Mouse (Mus musculus) spleen, adult 18-20 months (tissue): ENCODE data around the gene Clcn7.

Experiments used
- DNase-seq, 2 experiments: peaks; one replicate each; pipeline ENCODE4 v3.0.0; 2022; ENCODE audit warnings: mixed read lengths in 2 of 2

The Clcn7 gene

GRCm38 (mm10) chr17:25127681-25128080 is 5.5 kb upstream of the Clcn7 start:
- DNase-seq: no peak

- DNase-seq: no peak
Measured at GRCm38 (mm10) chr17:25130060-25130459, 3.1 kb upstream of the Clcn7 start.

- DNase-seq: no peak
Measured at GRCm38 (mm10) chr17:25135622-25136021, 2.4 kb downstream of the Clcn7 start.

- no peak for DNase-seq
Measured at GRCm38 (mm10) chr17:25138803-25139202, 5.6 kb downstream of the Clcn7 start.

GRCm38 (mm10) chr17:25139960-25140359 is 6.8 kb downstream of the Clcn7 start:
- DNase-seq: no peak

GRCm38 (mm10) chr17:25162161-25162560 is 29.0 kb downstream of the Clcn7 start, which contains the start of gene Ccdc154:
TSS of gene Ccdc154 (plus strand) at chr17:25162461.
- DNase-seq: no peak

GRCm38 (mm10) chr17:25163387-25163786 is 30.2 kb downstream of the Clcn7 start:
- no peak for DNase-seq

- DNase-seq: no peak
Measured at GRCm38 (mm10) chr17:25164770-25165169, 31.6 kb downstream of the Clcn7 start.

- no peak for DNase-seq
Measured at GRCm38 (mm10) chr17:25165970-25166671, 32.9 kb downstream of the Clcn7 start.

- DNase-seq: no peak
Measured at GRCm38 (mm10) chr17:25169706-25170105, 36.5 kb downstream of the Clcn7 start.

GRCm38 (mm10) chr17:25172558-25172957 is 39.4 kb downstream of the Clcn7 start:
- DNase-seq: no peak

- no peak for DNase-seq
Measured at GRCm38 (mm10) chr17:25175411-25175810, 42.2 kb downstream of the Clcn7 start, which contains the start of gene Gm38655. TSS of gene Gm38655 (minus strand) at chr17:25175471.

GRCm38 (mm10) chr17:25183232-25183631 is 50.0 kb downstream of the Clcn7 start:
- no peak for DNase-seq

GRCm38 (mm10) chr17:25184129-25184691 is 51.0 kb downstream of the Clcn7 start, which contains the start of gene BC003965:
TSS of gene BC003965 (plus strand) at chr17:25184554.
- DNase-seq: peak; percentile 92 to 96

- DNase-seq: no peak
Measured at GRCm38 (mm10) chr17:25184961-25185360, 51.8 kb downstream of the Clcn7 start.

- no peak for DNase-seq
Measured at GRCm38 (mm10) chr17:25187784-25188149, 54.6 kb downstream of the Clcn7 start.

GRCm38 (mm10) chr17:25188150-25189031 is 55.2 kb downstream of the Clcn7 start, which contains the start of gene Unkl:
TSS of gene Unkl (plus strand) at chr17:25188397.
- DNase-seq: peak; percentile 65 to 75

- DNase-seq: no peak
Measured at GRCm38 (mm10) chr17:25189091-25189490, 55.9 kb downstream of the Clcn7 start.

- DNase-seq: no peak
Measured at GRCm38 (mm10) chr17:25202401-25202800, 69.2 kb downstream of the Clcn7 start.

GRCm38 (mm10) chr17:25210006-25210405 is 76.8 kb downstream of the Clcn7 start:
- DNase-seq: no peak

GRCm38 (mm10) chr17:25210680-25211466 is 77.7 kb downstream of the Clcn7 start:
- DNase-seq: no peak

GRCm38 (mm10) chr17:25211705-25212104 is 78.5 kb downstream of the Clcn7 start:
- DNase-seq: no peak
